Mouse (Mus musculus): ENCODE data around the gene Tmtc2.

DNA sequence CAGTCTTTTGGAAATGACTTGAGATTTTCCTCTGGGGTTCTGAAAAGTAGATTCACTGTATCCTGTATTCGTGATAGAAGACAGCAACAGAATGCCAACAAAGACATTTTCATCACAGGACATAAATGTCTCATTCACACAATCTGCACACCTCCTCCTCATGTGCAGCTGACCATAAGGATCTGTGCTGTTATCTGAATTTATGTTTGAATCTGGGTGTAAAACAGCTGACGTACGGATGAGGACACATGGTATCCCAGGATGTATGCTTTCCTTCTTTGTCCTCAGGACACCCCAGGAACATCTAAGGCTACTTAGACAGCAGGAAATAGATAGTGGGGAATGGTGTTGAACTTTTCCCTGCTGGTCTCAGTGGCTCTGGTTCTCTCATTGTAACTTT is 37.9 kb upstream of the Tmtc2 start:
- no peak for TF ChIP-seq POLR2A (IDR thresholded peaks at IDR 0.05; ENCODE audit: extremely low read depth, insufficient read depth, low read length)
- no peak for TF ChIP-seq CTCF (IDR thresholded peaks at IDR 0.05; ENCODE audit: low read depth, low read length)
